ENCODE assay signal across 1 mouse cellular context in the genomic region with DNA sequence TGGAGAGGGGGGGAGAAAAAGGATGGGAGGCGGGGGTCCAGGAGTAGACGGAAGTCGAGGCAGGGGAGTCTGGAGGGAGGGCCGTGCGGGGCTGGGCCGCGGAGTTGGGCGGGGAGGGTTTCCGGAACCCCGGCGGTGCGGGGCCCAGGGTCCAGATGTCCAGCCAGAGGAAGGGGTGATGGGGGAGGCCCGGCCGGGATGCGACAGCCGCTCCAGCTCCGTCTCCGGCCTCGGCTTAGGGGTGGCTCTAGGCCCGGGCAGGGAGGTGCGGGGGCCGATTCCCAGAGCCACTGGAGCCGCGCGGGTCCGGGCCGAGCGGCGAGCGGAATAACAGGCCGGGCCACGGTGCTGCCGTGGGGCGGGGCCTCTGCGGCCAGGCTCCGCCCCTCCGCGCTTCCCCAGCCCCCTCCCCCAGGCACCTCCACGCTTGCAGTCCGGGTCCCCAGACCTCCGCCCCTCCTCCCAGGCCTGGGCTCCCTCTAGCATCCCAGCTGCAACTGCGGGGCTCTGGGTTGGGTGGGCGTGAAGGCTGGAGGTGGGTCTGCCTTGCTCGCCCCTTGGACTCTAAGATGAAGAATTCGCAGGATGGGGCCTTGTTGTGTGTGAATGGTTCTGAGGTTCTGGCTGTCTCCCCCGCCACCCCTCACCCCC.
TF ChIP-seq lines count a peak whose summit lies in the region.

No protein-coding gene starts in this region.

TF ChIP-seq in CH12.LX, 34 proteins besides CTCF, POLR2A, EP300 and RAD21:
- TF ChIP-seq ZMIZ1 (IDR thresholded peaks at IDR 0.05; ENCODE audit: low read depth, low read length) = peak; percentile 55; the same call in 1 of the 2 replicates
- TF ChIP-seq CHD2 (IDR thresholded peaks at IDR 0.05; ENCODE audit: low read length) = peak; percentile 61
- TF ChIP-seq RCOR1 (conservative IDR thresholded peaks at IDR 0.05; ENCODE audit: low read depth, low read length) = no peak
- 0 out of 2 replicates have a peak, but pooled peaks have one; percentile 26 for TF ChIP-seq ELF1 (IDR thresholded peaks at IDR 0.05; ENCODE audit: low read depth, low read length)
- TF ChIP-seq SIN3A (IDR thresholded peaks at IDR 0.05; ENCODE audit: low read length) = peak; percentile 81; the same call in 1 of the 2 replicates
- TF ChIP-seq BHLHE40 (IDR thresholded peaks at IDR 0.05; ENCODE audit: low read depth, low read length) = no peak
- peak; percentile 77; the same call in 1 of the 2 replicates for TF ChIP-seq NELFE (IDR thresholded peaks at IDR 0.05; ENCODE audit: low read depth, low read length)
- no peak for TF ChIP-seq MEF2A (IDR thresholded peaks at IDR 0.05; ENCODE audit: borderline replicate concordance, low read depth, low read length)
- no peak for TF ChIP-seq USF2 (conservative IDR thresholded peaks at IDR 0.05; ENCODE audit: low read depth, low read length)
- no peak for TF ChIP-seq ETS1 (conservative IDR thresholded peaks at IDR 0.05; ENCODE audit: low read depth, low read length)
- TF ChIP-seq HCFC1 (IDR thresholded peaks at IDR 0.05; ENCODE audit: low read depth, low read length) = peak; percentile 24; the same call in 1 of the 2 replicates
- TF ChIP-seq TCF12 (IDR thresholded peaks at IDR 0.05; ENCODE audit: low read depth, low read length) = peak; percentile 49; the same call in 1 of the 2 replicates
- no peak for TF ChIP-seq GABPA (IDR thresholded peaks at IDR 0.05; ENCODE audit: insufficient replicate concordance, low read depth, low read length)
- TF ChIP-seq PAX5 (IDR thresholded peaks at IDR 0.05; ENCODE audit: low read length) = no peak
- peak; percentile 41; the same call in 1 of the 2 replicates for TF ChIP-seq MAZ (IDR thresholded peaks at IDR 0.05; ENCODE audit: low read depth, low read length)
- TF ChIP-seq JUND (conservative IDR thresholded peaks at IDR 0.05; ENCODE audit: low read depth, low read length) = no peak
- TF ChIP-seq MXI1 (IDR thresholded peaks at IDR 0.05; ENCODE audit: low read depth, low read length) = peak; percentile 51; the same call in 1 of the 2 replicates
